Mouse (Mus musculus) liver, embryonic 14 days (tissue): ENCODE results near the gene C330007P06Rik. TPM values are rescaled to one million over a fixed set of nuclear protein-coding genes. Genes with fewer than 3 reads are reported as not detected.

ENCODE experiments used
- polyA plus RNA-seq: library from polyadenylated mRNA; depleted of rRNA; stranded (reverse); fragments of >200 nt; gene quantifications from 2 replicates; pipeline ENCODE4 v1.2.3, GENCODE M21; 2012; rRNA removed

The C330007P06Rik gene
- polyA plus RNA-seq: 6.6 and 7.8 TPM in 2 replicates

DNA sequence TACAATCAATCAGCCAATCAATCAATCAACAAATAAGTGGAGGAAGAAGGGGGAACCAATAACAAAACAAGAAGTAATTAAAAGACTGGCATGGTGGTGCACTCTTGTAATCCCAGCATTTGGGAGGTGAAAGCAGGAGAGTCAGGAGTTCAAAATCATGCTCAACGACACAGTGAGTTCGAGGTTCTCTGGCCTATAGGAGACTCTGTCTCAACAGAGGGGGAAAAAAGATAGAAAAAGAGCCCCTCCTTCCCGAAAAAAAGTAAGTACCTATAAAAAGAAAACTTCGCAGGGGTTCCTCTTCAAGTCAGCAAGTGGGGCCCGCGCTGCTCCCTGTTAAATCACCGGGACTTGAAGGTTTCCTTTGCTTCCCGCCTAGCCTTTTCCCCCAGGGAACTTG is at the start of gene C330007P06Rik, which contains the start of gene Ube2a:
Gene C330007P06Rik, minus strand, starts transcription at position 347 of the 400 bp plus-strand sequence.
Gene Ube2a, plus strand, starts transcription at position 136 of the 400 bp plus-strand sequence.

GRCm38 (mm10) chrX:36902321-36903114 is 28.6 kb upstream of the C330007P06Rik start, which contains the start of gene Nkrf:
Gene Nkrf, minus strand, starts transcription at chrX:36902899.

GRCm38 (mm10) chrX:36795424-36796162 is 78.3 kb downstream of the C330007P06Rik start, which contains the start of gene Slc25a5:
Gene Slc25a5, plus strand, starts transcription at chrX:36795651.

Other genes with a start within 250 kb of the C330007P06Rik start
- gene Akap17b, start 228.7 kb downstream of the C330007P06Rik start, polyA plus RNA-seq: 0.62 and 0.65 TPM in 2 replicates
- gene Slc25a43, start 130.5 kb downstream of the C330007P06Rik start, polyA plus RNA-seq: 0.37 and 0.49 TPM in 2 replicates
- gene Slc25a5, start 78.5 kb downstream of the C330007P06Rik start, polyA plus RNA-seq: 331 and 391 TPM in 2 replicates
- 15.9 and 20.7 TPM in 2 replicates for gene Ube2a, start 211 bp downstream of the C330007P06Rik start, polyA plus RNA-seq
- 3.2 and 3.3 TPM in 2 replicates for gene Nkrf, start 28.8 kb upstream of the C330007P06Rik start, polyA plus RNA-seq
- 3.3 and 3.5 TPM in 2 replicates for gene Sept6, start 117.7 kb upstream of the C330007P06Rik start, polyA plus RNA-seq
- 0.02 and 0.06 TPM in 2 replicates for gene Sowahd, start 174.7 kb upstream of the C330007P06Rik start, polyA plus RNA-seq
- 605 and 630 TPM in 2 replicates for gene Rpl39, start 211.3 kb upstream of the C330007P06Rik start, polyA plus RNA-seq
- gene Upf3b, start 236.2 kb upstream of the C330007P06Rik start, polyA plus RNA-seq: 16.0 and 16.5 TPM in 2 replicates